Mouse (Mus musculus): Measurements from ENCODE around the gene Hmcn1. TPM values are rescaled to one million over a fixed set of nuclear protein-coding genes. Genes with fewer than 3 reads are reported as not detected.

Gene Hmcn1
- total and polyA plus RNA-seq, 3 experiments: not detected

GRCm38 (mm10) chr1:150813381-150813780 is 179.9 kb downstream of the Hmcn1 start:
- Histone ChIP-seq H3K79me2 (ENCODE audit: control insufficient read depth, insufficient read depth, low read length, poor library complexity) (no peaks in the 10 kb centered on the region), H3K4me1 (ENCODE audit: control insufficient read depth in 1 of 2, insufficient read depth in 2 of 2, low read length in 2 of 2) (no peaks in the 10 kb centered on the region), H3K9me3 (replicated peaks; ENCODE audit: insufficient read depth, low read length) (no peaks in the 10 kb centered on the region), H3K9ac (ENCODE audit: control insufficient read depth, low read depth, low read length, poor library complexity, severe bottlenecking) (no peak overlapping the region), H3K4me3 (ENCODE audit: control insufficient read depth in 1 of 2, insufficient read depth in 1 of 2, low read depth in 2 of 2, low read length in 2 of 2) (no peak overlapping the region), H3K36me3 (ENCODE audit: control insufficient read depth in 1 of 2, insufficient read depth in 2 of 2, low read length in 2 of 2) (no peaks in the 10 kb centered on the region), H3K27ac (ENCODE audit: control insufficient read depth, low read depth, low read length) (no peak overlapping the region), H3K27me3 (ENCODE audit: control insufficient read depth in 1 of 2, insufficient read depth in 2 of 2, low read length in 2 of 2) (no peaks in the 10 kb centered on the region)
- no peak for TF ChIP-seq CTCF (IDR thresholded peaks at IDR 0.05 in 2 of 3, conservative IDR thresholded peaks at IDR 0.05 in 1 of 3; ENCODE audit: control insufficient read depth in 1 of 3, insufficient read depth in 1 of 3, low read depth in 2 of 3, low read length in 3 of 3, poor library complexity in 1 of 3, severe bottlenecking in 1 of 3)
- no peak for TF ChIP-seq UBTF (IDR thresholded peaks at IDR 0.05; ENCODE audit: borderline replicate concordance, insufficient read depth, low read depth, low read length)
- TF ChIP-seq SMC3 (IDR thresholded peaks at IDR 0.05; ENCODE audit: low read depth, low read length): no peak
- TF ChIP-seq MYC (IDR thresholded peaks at IDR 0.05; ENCODE audit: low read depth, low read length): no peak
- no peak for TF ChIP-seq POLR2AphosphoS2 (IDR thresholded peaks at IDR 0.05; ENCODE audit: low read length)
- no peak for TF ChIP-seq ETS1 (IDR thresholded peaks at IDR 0.05; ENCODE audit: low read depth, low read length)
- DNase-seq (ENCODE audit: low read depth, low spot score): no peak

- H3K9ac ChIP-seq (ENCODE audit: control insufficient read depth, low read depth, low read length, poor library complexity, severe bottlenecking): no peak overlapping the region
- no peaks in the 10 kb centered on the region for H3K4me1 ChIP-seq (ENCODE audit: control insufficient read depth in 1 of 2, insufficient read depth in 2 of 2, low read length in 2 of 2)
- H3K4me3 ChIP-seq (ENCODE audit: control insufficient read depth in 1 of 2, insufficient read depth in 1 of 2, low read depth in 2 of 2, low read length in 2 of 2): no peak overlapping the region
- no peaks in the 10 kb centered on the region for H3K79me2 ChIP-seq (ENCODE audit: control insufficient read depth, insufficient read depth, low read length, poor library complexity)
- no peak for DNase-seq (ENCODE audit: low read depth, low spot score)
- no peaks in the 10 kb centered on the region for H3K9me3 ChIP-seq (replicated peaks; ENCODE audit: insufficient read depth, low read length)
- H3K27me3 ChIP-seq (ENCODE audit: control insufficient read depth in 1 of 2, insufficient read depth in 2 of 2, low read length in 2 of 2): no peaks in the 10 kb centered on the region
- TF ChIP-seq RCOR1 (IDR thresholded peaks at IDR 0.05; ENCODE audit: low read depth, low read length) (no peak), ZC3H11A (IDR thresholded peaks at IDR 0.05; ENCODE audit: low read depth, low read length) (no peak), SMC3 (IDR thresholded peaks at IDR 0.05; ENCODE audit: low read depth, low read length) (no peak), ZNF384 (IDR thresholded peaks at IDR 0.05; ENCODE audit: low read depth, low read length) (no peak), E2F4 (IDR thresholded peaks at IDR 0.05; ENCODE audit: borderline replicate concordance, low read depth, low read length) (no peak), TBP (IDR thresholded peaks at IDR 0.05; ENCODE audit: low read depth, low read length) (no peak), ETS1 (IDR thresholded peaks at IDR 0.05; ENCODE audit: low read depth, low read length) (no peak), EP300 (IDR thresholded peaks at IDR 0.05; ENCODE audit: low read depth in 1 of 2, low read length in 2 of 2) (no peak), ZMIZ1 (IDR thresholded peaks at IDR 0.05; ENCODE audit: low read depth, low read length) (no peak), TCF12 (IDR thresholded peaks at IDR 0.05; ENCODE audit: low read depth, low read length) (no peak), MAZ (IDR thresholded peaks at IDR 0.05; ENCODE audit: low read depth, low read length) (no peak), BHLHE40 (IDR thresholded peaks at IDR 0.05; ENCODE audit: borderline replicate concordance, low read depth, low read length) (no peak), NRF1 (IDR thresholded peaks at IDR 0.05; ENCODE audit: insufficient read depth, low read depth, low read length, poor library complexity, severe bottlenecking) (no peak), MYB (IDR thresholded peaks at IDR 0.05; ENCODE audit: low read depth, low read length) (no peak), SIN3A (IDR thresholded peaks at IDR 0.05; ENCODE audit: low read length) (no peak), USF2 (IDR thresholded peaks at IDR 0.05; ENCODE audit: borderline replicate concordance in 1 of 2, insufficient read depth in 1 of 2, low read depth in 1 of 2, low read length in 2 of 2) (no peak), CHD1 (IDR thresholded peaks at IDR 0.05; ENCODE audit: low read depth, low read length) (no peak), ELF1 (IDR thresholded peaks at IDR 0.05; ENCODE audit: low read depth, low read length) (no peak)
- H3K27ac ChIP-seq (ENCODE audit: control insufficient read depth, low read depth, low read length): no peak overlapping the region
- no peaks in the 10 kb centered on the region for H3K36me3 ChIP-seq (ENCODE audit: control insufficient read depth in 1 of 2, insufficient read depth in 2 of 2, low read length in 2 of 2)
Measured at GRCm38 (mm10) chr1:150806864-150807263, 186.4 kb downstream of the Hmcn1 start.
